Mouse (Mus musculus): ENCODE measurements around the gene Il12a.

Gene Il12a

DNA sequence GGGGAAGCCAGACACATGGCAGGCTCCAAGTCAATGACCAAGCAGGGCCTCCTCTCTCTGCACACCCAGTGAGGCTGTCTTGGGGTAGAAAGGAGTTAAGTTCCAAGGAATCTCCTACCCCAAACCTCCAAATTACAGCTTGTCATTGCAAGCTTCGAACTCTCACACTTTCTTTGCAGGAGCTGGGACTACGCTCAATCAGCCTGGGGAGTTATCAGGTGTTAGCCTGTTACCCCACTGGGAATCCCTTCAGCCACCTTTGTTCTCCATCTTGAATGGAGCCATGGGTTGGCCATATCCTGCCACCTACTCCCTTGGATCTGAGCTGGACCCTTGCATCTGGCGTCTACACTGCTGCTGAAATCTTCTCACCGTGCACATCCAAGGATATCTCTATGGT is at the start of gene Il12a:
Il12a (plus strand) TSS at position 301 of the 400 bp plus-strand sequence.
- in situ Hi-C loops (cut with MboI) = loop anchor here (5.0 kb wide), 1 partner anchor 58 kb away; no protein-coding TSS in a partner anchor

DNA sequence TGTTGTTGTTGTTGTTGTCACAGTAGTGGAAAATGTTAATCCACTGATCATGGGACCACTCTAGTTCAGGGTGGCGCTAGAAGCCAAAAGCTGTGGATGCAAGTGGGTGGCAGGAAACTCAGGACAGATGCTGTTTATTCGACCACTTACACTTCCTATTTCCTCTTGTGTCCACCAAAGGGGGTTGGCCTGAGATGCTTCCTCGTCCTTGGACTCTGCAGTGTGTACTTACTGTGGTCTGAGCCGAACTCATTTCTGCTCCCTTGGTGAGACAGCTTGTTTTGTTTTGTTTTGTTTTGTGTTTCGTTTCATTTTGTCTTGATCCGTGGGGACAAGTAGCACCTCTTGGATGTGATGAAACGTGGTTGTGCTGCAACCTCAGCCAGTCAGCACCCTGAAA is 47.5 kb upstream of the Il12a start:
- in situ Hi-C loops (cut with MboI) = no loop called here

DNA sequence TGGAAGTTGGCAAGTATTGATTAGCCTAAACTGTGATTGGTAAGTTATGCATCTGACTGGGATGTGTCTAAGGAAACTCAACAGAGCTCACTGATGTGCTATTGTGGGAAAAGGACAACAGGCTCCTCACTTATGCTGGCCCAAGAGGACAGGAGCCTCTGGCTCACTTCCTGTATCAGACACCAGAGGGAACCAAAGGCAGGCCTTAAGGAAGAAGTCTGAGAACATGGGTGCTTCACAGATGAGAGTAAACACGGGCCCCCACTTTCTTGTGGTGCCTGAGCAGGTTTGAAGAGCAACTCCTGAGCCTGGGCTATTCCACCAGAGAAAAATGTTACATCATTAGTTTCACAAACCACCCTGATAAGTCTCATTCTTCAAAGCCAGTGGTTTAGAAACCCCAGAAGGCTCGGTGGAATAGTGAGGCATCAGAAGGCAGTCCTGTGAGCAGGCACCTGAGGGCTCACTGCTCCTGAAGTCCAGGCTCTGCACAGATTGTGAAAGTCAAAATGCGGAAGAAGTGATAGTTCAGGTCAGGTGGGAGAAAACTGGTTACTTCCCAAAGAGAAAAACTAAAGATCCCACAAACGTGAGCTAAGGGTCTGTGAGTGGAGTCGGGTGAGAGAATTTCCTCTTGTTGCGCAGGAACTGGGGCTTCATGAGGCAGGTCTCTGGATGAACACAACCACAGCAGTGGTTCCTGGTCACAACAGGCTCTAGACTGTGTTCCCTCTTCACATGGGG is 43.9 kb upstream of the Il12a start:
- in situ Hi-C loops (cut with MboI) = no loop called here

DNA sequence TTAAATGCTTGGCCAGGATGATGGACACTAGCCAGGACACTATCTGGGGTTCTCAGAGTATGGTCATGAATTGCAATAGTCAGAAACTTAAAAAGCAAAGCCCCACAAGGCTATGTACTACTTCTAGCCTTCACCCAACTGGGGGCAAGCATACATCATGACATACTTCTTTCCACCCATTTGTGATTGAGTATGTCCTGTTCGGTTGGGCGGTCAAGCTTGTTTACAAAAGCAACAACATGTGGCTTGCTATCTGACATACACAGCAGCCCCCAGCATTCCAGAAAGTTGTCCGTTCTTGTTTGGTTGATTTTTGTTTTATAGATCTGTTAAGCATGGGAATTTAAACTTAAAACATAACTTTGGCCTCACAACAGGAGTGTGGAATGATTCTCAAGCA is 43.2 kb upstream of the Il12a start:
- in situ Hi-C loops (cut with MboI) = no loop called here

DNA sequence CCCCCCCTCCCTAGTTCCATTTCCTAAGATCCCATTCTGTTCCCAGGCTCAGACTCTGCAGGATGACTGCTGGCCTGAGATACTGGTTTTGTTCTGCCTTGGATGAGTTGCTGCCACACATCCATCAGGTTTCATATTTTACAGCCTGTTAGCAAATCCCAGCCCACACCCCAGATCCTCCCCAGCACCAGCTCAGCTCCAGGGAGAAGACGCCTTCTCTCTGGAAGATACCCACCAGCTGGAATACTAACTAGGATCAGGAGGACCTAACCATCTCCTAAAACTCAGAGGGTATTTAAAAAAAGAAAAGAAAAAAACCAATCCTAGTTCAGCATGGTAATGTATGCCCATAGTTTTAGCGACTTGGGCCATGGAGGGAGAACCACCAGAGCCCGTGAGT is 40.2 kb upstream of the Il12a start:
- in situ Hi-C loops (cut with MboI) = no loop called here

DNA sequence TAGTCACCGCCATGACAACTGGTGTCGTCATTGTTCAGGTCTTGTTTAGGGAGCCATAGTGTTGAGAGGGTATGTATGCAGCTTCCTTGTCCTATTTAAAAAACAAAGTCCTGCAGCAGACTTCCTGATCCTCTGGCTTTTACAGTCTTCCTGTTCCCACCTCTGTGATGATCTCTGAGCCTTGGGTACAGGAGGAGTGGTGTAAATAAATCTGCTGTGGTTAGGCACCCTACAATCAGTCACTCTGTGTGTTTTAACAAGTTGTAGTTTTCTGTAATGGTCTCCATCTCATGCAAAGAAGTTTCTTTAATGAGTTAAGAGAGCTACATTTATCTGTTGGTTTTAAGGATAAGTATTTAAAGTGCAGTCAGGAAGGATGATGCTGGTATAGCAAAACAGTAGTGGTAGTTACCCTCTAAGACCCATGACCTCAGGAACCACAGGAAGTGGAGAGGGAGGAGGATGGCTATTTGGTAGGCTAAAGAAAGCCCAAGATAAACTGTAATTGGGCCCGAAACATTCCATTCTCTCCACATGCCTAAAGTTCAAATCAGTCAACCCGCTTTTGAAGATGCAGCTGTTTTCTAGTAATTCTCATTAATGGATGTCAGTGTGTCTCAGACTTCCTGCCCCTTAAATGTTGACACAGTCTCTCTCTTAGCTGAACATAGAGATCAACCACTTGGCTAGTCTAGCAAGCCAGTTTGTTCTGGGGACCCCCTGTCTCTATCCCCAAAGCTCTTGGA is 33.7 kb upstream of the Il12a start:
- in situ Hi-C loops (cut with MboI) = no loop called here

DNA sequence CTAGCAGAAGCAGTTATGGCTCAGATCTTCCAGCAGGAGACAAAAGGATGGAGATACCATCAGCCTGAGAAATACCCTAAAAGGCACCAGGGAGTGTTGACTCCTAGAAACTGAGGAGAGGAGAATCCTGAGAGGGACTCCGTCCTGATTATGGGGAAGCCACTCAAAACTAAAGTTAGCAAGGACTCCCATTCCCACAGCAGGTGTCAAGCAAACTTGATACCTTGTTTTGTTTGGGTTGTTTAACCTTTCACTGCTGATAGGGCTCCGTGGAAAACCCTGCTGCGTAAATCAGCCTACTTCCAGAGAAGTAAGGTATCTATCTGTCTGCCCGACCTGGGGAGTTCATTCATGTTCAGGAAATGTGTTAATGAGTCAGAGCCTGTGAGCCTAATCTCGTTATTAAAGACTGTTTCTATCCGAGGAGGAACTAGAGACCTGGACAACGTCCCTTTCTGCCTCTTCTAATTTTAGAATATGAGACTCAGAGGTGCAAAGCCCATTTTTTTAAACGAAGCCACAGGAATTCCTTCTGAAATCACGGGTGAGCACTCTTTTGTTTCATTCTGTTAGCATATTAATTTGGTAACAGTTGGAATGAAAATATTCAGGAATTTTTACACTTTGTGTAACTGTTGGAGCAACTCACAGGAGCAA is 32.7 kb upstream of the Il12a start:
- in situ Hi-C loops (cut with MboI) = no loop called here

DNA sequence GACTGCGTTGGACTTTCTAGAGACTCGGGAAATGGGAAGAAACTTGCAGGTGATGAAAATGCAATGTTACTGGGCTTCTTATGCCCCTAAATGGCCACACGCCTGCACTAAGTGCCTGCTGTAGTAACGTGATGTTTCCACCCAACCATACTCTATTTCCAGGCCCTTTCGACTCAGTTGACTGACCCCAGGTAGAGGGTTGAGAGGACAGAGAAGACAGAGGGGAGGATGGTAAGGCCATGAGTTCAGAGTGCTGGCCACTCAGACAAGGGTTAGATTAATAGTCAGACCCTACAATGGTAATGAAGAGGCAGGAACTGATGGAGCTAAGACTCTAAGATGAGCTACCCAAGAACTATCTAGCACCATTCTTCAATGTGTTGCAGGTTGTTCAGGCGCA is 30.4 kb upstream of the Il12a start:
- in situ Hi-C loops (cut with MboI) = no loop called here

DNA sequence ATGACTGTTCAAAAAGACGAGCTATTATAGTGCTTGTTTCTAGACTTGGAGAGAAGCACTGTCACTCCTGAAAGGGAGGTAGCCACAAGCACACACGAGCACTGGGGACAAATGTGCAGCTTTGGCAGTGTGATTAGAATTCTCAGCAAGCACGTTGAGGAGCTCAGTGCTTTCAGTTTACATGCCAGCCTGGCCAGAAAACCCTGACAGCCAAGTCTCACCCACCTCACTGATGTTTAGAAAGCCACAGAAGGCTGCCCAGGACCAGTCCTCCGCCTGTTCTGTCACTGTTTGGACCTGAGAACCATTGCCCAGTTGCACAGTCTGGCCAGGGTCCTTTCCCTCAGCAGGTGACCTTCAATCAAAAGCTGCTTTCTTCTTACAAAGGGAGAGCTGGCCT is 29.9 kb upstream of the Il12a start:
- in situ Hi-C loops (cut with MboI) = no loop called here

DNA sequence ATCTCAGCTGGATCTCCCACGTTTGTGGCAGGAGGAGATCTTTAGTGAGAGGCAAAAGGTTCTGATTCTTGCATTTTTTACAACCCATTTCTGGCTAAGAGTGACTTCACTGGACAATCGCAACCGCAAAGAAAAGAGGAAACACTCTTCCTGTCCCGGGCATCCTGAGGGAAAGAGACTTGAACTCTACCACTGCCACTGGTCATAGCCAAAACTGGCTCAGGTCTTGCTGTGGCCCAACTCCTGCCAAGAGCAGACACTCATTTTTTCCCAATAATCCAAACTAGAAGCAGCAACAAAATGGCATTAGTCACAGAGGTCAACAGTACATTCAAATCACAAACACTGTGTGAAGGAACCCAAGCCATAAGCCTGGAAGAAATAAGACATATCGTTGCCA is 28.1 kb upstream of the Il12a start:
- in situ Hi-C loops (cut with MboI) = no loop called here

DNA sequence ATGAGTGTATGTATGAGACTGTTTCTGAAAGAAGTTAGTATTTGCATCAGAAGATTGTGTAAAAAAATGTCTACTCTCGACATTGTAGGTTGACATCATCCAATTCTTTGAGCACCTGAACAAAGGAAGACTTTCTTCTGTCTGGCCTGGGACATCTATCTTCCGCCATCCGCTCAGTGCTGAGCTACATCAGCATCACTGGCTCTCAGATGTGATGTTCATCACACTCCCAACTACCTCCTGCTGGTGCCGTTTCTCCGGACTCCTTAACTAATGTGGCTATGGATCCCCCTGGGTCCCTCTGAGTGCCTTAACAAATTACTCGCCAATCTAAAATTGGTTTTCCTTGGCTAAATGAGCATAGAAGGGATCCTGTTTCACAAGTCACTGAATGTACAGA is 26.1 kb upstream of the Il12a start:
- in situ Hi-C loops (cut with MboI) = no loop called here

DNA sequence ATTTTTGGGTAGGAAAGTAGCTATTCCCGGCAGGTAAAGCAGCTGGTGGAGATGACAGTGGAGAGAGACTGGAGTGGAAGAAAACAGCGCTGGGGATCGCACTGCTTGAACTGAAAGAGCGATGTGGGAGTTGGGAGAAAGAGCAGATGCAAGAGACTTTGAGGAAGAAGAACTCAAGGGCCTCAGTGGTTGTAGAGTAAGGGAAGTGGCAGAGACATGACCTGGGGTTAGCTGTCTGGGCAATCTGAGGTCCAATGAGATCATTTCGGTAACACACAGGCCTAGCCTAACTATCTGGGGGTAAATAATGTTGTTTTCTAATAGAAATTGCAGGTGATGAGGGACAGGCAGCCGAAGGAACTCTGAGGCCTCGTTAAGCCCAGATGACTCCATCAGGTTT is 24.1 kb upstream of the Il12a start:
- in situ Hi-C loops (cut with MboI) = no loop called here

DNA sequence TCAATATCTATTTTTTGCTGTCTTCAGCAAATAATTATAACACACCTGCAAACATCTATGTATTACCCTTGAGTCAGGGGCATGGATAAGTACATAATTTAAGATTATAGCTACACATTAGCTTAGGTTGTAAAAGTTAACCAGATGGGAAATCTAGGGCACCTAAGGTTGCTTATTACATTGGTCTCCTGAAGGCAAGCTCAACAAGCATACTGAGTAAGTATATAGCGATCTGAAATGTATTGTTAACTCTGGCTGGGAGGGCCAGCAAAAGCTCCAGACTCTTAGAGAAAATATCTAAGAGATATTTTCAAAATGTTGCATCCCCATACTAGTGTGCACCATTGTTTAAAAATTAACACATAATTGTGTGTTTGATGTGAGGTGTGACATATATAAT is 22.6 kb upstream of the Il12a start:
- in situ Hi-C loops (cut with MboI) = no loop called here

DNA sequence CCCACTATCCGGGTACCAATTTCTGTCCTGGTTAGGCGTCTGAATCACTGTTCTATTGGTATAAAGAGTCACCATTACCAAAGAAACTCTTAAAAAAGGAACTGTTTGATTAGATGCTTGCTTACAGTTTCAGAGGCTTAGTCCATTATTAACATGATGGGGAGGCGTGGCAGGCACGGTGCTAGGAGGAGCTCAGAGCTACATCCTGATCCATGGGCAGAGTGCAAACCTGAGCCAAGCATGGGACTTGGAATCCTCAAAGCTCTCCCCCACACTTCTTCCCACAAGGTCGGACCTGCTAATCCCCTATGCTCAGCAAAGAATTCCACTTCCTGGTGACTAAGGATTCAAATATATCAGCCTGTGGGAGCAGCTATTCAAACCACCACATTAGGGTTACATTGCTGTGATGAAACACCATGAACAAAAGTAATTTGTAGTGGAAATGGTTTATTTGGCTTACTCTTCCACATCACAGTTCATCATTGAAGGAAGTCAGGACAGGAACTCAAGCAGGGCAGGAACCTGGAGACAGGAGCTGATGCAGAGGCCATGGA is 20.9 kb upstream of the Il12a start:
- in situ Hi-C loops (cut with MboI) = no loop called here

DNA sequence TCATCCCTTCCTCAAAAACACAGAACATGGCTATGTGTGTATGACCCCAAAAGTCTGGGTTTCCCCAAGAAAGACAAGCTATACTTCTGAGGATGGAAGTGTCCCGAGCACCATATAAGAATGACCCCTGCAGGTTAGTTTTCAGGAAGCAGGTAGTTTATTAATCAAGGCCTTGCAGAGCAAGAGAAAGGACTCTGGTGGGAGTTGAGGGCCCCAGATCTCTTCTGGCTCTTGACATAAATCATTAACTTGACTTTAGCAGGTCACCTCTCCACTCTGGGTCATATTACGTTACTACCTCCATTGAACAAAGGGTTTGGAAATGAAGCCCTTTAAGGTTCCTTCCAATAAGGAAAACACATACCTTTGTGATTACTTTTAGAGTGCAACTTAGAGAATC is 15.7 kb upstream of the Il12a start:
- in situ Hi-C loops (cut with MboI) = no loop called here

DNA sequence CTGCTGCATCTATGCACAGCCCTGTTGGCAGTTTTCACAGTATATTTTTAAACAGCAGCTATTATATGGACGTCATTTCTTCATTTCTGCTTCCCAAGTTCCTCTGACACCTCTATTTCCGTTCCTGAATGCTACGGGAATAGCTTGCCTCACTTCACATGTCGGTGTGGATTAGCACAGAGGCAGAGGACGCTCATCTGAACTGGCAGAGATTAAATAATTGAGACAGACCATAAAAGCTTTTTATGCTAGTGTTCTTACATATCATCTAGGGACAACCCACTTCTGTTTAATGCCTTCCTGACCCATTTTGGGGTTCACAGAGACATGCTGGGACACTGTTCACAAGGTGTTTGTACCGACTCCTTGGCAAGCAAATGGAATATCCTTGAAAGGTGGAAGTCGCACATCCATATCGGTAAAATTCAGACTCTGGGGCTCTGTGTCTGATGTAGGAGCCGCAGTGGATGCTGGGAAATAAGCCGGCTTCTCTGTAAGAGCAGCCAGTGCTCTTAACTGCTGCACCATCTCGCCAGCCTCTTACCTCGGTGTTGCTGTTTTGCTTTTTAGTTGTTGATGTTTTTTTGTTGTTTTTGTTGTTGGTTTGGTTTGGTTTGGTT is 15.1 kb upstream of the Il12a start:
- in situ Hi-C loops (cut with MboI) = no loop called here

DNA sequence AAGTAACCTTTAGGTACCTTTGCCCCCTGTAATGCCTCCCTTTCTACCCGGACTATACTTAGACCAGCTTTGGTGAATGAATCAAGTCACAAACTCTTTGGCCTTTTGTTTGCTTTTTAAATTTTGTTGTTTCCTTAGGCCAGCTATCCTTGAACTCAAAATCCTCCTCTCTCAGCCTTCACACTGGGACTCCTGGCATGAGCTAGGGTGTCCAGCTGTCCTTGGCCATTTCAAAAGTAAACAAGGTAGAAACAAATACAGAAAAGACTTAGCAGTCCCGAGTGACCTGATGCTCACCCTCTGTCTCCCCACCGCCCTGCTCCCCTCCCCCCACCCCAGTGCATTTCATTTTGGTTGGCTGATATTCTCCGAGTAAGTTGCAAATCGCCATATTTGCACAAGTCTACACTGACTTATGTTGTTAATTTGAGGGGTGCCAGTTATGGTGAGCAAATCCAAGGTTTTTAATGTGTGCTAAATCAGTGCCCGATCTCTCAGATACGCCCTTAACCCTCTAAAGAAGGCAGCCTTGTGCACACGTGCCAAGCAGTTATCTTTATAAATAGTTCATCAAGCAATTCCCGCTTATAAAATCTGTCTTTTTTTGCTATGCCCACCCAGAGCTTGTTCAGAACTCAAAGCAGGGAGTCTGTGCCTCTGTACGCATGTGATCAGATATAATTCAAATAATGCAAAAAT is 14.3 kb upstream of the Il12a start:
- in situ Hi-C loops (cut with MboI) = no loop called here

DNA sequence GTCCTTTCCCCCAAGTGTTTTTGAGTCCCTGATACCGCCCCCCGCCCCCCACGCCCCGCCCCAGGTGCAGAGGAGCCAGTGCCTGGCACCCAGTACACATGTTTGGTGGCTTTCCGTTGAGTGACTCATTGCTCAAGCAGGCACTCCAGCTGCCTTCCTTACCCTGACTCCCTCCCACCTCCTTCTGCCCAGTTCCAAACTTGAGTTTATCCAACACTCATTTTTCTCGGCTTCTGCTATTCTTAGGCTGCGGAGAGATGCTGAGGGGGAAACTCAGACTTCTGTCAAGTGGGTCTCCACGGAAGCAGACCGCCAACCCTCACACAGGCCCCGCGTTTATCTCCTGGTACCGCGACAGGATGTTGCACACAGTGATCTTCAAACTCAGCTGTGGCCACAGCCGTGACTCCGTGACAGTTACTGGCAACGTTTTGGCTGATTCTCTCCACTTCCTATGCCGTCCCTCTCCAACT is 13.6 kb upstream of the Il12a start:
- in situ Hi-C loops (cut with MboI) = no loop called here

DNA sequence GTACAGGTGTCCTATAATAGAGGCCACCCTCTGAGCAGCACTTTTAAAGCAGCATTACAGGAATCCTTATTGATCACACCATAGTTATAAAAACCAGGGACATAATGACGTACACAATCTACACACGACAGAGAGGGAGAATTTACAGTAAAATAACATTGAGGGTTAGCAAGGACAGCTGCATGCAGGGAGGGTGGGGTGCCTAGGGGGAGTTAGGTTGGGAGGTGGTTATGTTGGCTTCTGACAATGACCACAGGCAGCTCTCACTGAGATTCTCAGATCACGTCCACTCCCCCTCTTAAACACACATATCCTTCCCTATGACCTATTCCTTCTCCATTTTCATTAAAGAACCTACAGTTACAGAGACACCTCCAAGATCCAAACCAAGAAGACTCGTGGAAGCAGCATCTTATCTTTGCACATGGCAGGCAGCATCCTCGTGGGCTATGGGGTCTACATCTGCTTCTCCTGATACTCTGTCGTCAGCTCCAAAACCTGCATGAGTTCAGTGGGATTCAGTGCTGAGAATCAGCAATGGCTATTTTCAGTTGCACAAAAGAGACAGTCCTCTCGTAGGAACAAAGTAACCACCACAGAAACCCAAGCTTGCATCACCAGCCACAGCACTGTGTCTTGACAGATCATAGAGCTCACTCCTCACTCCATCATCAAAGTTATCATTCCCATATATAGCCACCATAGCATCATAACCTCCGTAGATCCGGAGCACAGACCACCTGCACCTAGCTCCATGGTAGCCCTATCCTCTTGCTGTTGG is 11.4 kb upstream of the Il12a start:
- in situ Hi-C loops (cut with MboI) = no loop called here

DNA sequence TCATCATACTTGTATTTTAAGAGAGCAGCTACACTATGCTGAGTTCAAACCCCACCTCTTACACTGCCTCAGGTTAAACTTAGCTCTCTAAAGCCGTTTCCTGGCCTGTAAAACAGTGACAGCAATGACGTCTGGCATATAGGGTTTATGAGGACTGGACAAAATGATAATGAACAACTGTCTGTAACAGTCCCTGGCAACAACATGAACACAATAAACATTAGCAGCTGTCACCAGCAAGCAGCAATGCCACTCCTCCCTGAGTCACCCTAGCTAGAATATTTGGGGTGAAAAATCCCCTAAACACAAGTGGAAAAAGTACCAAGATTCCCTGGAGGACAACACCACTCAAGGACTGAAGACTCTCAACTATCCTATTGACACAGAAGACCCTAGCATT is 6.9 kb upstream of the Il12a start:
- in situ Hi-C loops (cut with MboI) = no loop called here

DNA sequence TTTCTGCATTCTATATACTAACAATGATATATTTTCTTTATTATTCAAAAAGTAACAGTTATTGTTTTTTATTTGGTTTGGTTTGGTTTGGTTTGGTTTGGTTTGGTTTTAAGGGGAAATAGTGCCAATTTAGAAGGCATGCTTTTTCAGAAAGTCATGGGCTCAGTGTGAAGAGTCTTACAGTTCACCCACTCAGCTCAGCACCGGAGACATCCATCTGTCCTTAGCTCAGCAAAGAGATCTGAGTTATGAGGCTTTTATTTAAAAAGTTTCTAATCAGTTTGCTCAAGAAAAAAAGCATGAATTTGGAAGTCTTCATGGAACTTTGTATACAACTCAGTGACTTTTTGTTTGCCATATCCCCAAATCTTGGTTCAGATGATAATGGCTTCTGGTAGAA is 6.2 kb upstream of the Il12a start:
- in situ Hi-C loops (cut with MboI) = no loop called here

Measured in mature B cell (primary cell).